Mouse (Mus musculus): ENCODE data around the gene Dld.

Dld gene

DNA sequence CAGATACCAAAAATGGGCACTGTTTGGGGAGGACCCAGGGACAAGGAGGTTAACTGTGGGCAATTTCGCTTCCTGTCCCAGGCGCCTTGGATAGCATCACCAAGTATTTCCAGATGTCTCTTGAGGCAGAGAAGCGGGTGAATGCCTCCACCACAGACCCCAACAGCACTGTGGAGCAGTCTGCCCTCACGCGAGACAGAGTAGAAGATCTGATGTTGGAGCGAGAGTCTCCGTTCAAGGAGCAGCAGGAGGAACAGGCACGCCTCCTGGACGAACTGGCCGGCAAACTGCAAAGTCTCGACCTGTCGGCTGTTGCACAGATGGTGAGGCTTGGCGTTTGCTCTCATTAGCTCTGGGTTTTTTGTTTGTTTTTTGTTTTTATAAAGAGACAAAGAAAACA lies 30.4 kb downstream of the Dld start:
- no peak for DNase-seq (ENCODE audit: low spot score in 2 of 2)

DNA sequence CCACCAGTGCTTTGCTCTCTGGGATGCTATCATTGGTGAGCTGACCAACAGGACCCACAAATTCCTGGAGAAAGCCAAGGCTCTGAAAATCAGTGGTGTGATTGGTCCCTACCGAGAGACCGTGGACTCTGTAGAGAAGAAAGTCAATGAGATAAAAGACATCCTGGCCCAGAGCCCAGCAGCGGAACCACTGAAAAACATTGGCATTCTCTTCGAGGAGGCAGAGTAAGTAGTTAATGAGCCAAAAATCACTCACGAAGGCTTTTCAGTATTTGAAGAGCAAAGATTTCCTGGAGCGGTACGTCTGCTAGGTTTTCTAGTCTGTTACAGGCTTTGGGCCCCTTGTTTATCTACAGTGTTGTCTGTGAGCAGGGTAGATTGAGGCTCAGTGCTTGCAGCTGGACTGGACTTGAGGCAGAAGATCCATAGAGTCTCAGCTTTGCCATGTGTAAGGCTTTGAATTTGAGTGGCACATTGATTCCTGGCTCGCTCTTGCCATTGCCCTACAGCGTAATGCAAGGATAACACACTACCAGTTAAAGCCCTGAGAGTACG lies 32.8 kb downstream of the Dld start:
- no peak for DNase-seq (ENCODE audit: low spot score in 2 of 2)

GRCm38 (mm10) chr12:31317670-31318408 lies 33.4 kb downstream of the Dld start:
- no peak for DNase-seq (ENCODE audit: low spot score in 2 of 2)

DNA sequence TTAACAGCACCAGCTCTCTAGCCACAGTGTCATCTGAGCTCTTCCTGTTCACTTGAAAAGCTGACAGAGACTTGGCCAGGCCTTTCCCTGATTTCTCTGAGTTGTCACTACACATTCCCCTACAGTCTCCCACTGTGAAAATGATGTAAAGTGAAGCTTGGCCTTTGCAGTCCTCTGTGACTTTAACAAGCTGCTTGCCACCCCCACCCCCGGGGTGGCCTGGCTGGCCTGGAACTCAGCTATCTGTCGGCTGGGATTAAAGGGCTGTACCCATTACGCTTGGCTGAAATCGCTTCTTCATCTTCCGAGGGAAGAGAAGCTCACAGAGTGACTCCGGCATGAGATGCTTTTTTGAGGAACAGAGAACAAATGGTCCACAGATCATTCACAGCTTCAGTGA lies 35.3 kb downstream of the Dld start:
- no peak for DNase-seq (ENCODE audit: low spot score in 2 of 2)

- DNase-seq (ENCODE audit: low spot score in 2 of 2), result no peak
These were observed 36.9 kb downstream of the Dld start for GRCm38 (mm10) chr12:31314310-31314709.

- DNase-seq (ENCODE audit: low spot score in 2 of 2), result no peak
These were observed 38.1 kb downstream of the Dld start for GRCm38 (mm10) chr12:31313136-31313535.

GRCm38 (mm10) chr12:31312281-31312680 lies 39.0 kb downstream of the Dld start:
- no peak for DNase-seq (ENCODE audit: low spot score in 2 of 2)

- no peak for DNase-seq (ENCODE audit: low spot score in 2 of 2)
These were observed 39.5 kb downstream of the Dld start for GRCm38 (mm10) chr12:31311671-31312265.

- DNase-seq (ENCODE audit: low spot score in 2 of 2), result no peak
These were observed 40.6 kb downstream of the Dld start for GRCm38 (mm10) chr12:31310687-31311086.

DNA sequence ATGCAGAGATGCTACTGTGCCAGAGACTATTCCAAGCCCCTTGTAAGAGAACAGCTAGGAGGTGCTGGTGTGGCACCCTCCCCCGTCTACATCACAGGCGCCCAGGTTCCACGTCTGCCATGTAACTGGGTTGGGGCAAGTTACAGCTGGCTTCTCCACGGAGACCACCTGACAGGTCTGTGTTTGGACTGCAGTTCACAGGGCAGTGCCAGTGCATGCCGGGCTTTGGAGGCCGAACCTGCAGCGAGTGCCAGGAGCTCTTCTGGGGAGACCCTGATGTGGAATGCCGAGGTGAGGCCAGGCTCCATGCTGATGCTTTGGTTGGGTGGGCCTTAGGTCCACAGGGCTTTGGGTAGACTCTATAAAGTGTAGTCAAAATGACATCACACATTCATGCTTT lies 43.5 kb downstream of the Dld start:
- DNase-seq (ENCODE audit: low spot score in 2 of 2), result no peak

DNA sequence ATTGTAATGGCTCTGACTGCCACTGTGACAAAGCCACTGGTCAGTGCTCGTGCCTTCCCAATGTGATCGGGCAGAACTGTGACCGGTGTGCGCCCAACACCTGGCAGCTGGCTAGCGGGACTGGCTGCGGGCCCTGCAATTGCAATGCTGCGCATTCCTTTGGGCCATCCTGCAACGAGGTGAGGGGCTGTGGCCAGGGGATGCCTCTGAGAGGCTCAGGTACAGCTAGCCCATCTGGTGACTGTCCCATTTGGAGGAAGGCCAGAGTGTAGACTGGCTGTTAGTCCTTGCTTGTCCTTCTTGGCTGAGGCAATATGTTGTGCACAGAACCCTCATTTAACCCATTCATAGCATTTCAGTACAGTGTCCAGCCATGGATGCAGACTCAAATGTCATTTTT lies 44.2 kb downstream of the Dld start:
- DNase-seq (ENCODE audit: low spot score in 2 of 2), result no peak

DNA sequence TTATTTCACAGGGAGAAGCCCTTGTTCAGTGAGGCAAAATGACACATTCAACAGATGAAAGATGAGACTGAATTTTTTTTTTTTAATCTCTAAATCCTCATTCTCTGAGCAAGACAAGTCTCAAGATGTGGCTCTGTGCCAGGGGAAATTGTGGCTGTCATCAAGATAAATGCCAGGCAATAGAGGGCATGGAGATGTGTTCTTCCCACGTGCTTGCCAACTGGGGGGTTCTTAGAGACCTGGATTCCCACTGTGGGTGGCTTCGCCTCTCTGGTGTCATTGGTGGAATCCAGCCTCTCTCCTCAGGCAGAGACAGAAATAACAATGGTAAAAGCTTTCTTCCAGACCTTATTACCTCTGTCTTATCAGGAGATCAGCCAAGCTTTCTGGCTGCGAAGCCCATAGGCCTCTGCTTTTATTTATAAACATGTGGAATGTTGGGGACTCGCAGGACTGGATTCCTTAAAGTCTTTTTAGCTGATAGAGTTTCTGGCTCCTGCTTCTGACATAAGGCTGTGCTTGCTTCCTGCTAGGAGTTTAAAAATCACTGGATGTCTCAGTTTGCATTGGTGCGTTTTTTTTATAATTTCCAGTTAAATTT lies 45.1 kb downstream of the Dld start:
- peak in 1 of 2 experiments; percentile 33 for DNase-seq (ENCODE audit: low spot score in 2 of 2)

- DNase-seq (ENCODE audit: low spot score in 2 of 2), result no peak
These were observed 48.3 kb downstream of the Dld start for GRCm38 (mm10) chr12:31302766-31303511.

DNA sequence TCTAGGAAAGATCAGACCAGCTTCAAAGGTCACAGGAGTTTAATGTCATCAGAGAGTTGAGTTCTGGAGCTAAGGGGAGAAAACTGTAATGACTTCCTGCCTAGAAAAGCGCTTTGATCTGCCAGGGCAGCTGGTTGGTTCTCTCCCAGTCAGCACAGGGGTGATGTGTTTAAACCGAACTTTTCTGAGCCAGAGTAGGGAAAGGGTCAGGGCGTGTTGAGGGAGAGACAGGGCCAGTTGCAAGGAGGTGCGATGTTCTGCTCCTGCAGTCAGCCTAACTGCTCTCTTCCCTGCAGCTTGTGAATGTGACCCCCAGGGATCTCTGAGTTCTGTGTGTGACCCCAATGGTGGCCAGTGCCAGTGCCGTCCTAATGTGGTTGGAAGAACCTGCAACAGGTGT lies 49.0 kb downstream of the Dld start:
- DNase-seq (ENCODE audit: low spot score in 2 of 2), result no peak

DNA sequence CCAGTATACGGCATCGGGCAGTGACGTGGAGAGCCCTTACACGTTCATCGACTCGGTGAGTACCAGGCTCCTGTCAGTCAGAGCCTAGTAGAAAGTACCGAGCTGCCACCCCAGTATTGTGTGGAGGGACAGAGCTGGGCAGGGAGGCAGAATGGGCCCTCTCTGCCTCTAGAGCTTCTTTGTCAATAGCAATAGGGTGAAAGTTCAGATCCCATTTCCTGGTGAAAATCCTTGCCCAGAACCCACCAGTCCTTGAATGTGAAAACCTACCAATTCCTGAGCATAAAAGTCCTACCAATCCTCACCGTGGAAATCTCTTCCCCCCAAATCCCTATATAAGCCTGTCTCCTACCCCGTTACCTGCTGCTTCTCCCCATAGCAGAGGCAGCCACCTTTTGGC lies 51.0 kb downstream of the Dld start:
- DNase-seq (ENCODE audit: low spot score in 2 of 2), result no peak

DNA sequence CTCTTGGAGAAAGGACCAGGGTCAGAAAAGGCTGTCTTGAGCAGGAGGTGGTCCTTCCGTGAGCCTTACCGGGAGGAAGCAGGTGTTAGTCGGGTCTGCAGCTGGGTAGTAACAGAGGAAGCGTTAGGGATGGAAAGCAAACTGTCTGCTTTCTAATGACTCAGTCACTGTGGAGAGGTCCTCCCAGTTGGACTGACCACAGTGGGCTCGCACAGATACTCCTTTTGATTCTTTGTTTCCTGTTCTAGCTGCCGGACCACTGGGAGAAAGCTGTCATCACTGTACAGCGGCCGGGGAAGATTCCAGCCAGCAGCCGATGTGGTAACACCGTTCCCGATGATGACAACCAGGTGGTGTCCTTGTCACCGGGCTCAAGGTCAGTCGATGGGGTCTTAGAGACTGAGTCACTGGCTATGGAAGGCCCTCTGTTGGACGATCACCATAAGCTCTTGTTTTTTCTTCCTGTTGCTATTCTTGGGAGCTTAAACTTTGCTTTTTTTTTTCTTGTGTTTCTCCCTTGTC lies 51.5 kb downstream of the Dld start:
- DNase-seq (ENCODE audit: low spot score in 2 of 2), result no peak

DNA sequence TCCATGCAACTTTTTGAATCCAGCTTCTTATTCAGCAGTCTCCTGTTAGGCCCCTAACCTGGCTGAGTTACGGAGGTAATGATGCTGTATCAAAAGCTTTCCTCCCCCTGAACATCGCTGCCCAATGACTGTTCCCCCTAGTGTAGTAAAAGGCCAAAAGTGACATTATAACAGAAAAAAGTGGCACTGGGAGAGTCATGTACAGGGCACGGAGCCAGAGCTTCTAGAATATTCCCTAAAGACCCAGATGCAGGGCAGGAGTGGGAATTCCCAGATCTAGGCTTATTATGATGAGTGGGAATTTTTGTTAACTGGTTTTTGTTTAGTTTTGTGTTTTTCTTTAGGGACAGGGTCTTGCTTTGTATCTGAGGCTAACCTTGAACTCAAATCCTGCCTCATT lies 52.1 kb downstream of the Dld start:
- DNase-seq (ENCODE audit: low spot score in 2 of 2), result no peak

- DNase-seq (ENCODE audit: low spot score in 2 of 2), result no peak
These were observed 52.7 kb downstream of the Dld start for GRCm38 (mm10) chr12:31298530-31298929.

DNA sequence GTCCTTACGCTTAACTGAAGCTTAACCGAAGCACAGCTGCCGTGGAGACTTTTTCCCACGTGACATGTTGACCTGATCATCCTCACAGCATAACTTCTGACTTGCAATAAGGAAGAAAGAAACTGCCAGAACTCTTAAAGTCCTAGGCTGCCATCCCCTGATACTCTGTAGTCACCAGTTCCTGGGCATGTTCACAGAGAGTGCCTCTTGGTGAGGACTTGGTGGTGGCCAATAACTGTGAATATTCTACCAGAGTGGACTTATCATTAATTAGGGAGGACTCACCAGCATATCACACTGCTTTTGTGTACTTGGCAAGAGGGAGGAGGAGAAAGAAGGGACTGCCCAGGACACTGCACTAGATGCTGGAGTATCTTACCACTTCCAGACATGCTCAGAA lies 53.1 kb downstream of the Dld start:
- no peak for DNase-seq (ENCODE audit: low spot score in 2 of 2)

- no peak for DNase-seq (ENCODE audit: low spot score in 2 of 2)
These were observed 55.2 kb downstream of the Dld start for GRCm38 (mm10) chr12:31296097-31296496.

DNA sequence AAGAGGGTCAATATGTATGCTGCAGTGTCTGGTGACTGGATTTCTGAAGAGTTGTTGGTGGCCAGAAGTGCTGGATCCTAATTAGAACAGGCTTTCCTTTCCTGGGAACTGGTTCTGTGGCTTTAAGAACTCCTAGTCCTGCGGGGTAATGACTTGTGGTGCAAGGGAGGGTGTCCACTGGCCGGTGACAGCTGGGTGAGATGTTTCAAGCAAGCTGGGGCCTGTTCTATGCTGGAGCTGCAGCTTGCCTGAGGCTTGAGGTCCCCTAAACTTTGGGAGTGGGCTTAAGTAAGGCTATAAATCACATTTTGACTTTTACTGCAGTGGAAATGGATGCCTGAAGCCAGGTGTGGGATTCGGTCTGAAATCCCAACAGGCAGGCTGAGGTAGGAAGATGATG lies 55.7 kb downstream of the Dld start:
- DNase-seq (ENCODE audit: low spot score in 2 of 2), result no peak

DNA sequence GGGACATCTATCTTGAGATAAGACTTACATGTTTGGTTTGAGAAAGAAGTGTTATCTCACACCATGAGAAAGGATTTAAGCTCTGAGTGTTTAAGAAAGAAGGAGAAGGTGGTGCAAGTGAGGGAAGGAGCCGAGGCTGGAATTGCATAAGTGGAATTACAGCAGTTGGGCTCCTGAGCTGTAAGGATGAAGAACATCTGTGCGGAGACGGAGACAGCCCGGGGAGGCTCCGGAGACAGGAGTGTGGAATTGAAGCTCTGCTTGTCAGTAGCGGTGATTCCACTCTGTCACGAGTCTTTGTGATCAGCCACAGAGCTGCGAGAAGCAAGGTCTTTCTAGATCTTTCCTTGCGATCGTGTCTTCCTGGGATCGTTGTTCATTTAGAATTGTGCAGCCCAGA lies 56.3 kb downstream of the Dld start:
- DNase-seq (ENCODE audit: low spot score in 2 of 2), result no peak

Data from frontal cortex, postnatal 10 days (tissue).